14 mouse cellular contexts compared by ENCODE assay signal in genomic region chr2:132643161-132643560, GRCm38 (mm10). TPM values are rescaled to one million over a fixed set of nuclear protein-coding genes. Genes with fewer than 3 reads are reported as not detected.
DNase-seq lines count a peak whose midpoint lies in the region; ATAC-seq and TF ChIP-seq lines count a peak whose summit lies in the region.
"Had no signal": no experiment of that assay in that cellular context is flagged by ENCODE, and none has a peak within 500 bp of the region (broad histone marks: within the 10 kb centered on the region; RNA-seq: fewer than 3 reads in every experiment).

No protein-coding gene starts in this region.

- no peaks in the 10 kb centered on the region for H3K36me3 ChIP-seq in G1E (replicated peaks)
- H3K36me3 ChIP-seq in hindbrain, postnatal 0 days (ENCODE audit: insufficient read depth, low read length) = no peaks in the 10 kb centered on the region
- H3K36me3 ChIP-seq in hindbrain, embryonic 14.5 days (replicated peaks; ENCODE audit: control insufficient read depth, insufficient read depth) = no peaks in the 10 kb centered on the region
- H3K36me3 ChIP-seq: embryonic facial prominence, embryonic 15.5 days; hindbrain, embryonic 12.5 days; neural tube, embryonic 12.5 days had no signal

- TF ChIP-seq CTCF in G1E (IDR thresholded peaks at IDR 0.05; ENCODE audit: low read depth, low read length) = no peak
- TF ChIP-seq CTCF in hindbrain, postnatal 0 days (IDR thresholded peaks at IDR 0.05; ENCODE audit: low read depth) = no peak

- peak; percentile 15; the same call in 1 of the 2 replicates for ATAC-seq in G1E (ENCODE audit: extremely low read depth, insufficient number of reproducible peaks, low FRiP score, poor library complexity, severe bottlenecking)
- ATAC-seq in hindbrain, postnatal 0 days = no peak
- ATAC-seq in hindbrain, embryonic 14.5 days (ENCODE audit: low FRiP score) = no peak

- H3K4me1 ChIP-seq in G1E (ENCODE audit: insufficient read depth, low read depth, low read length) = peaks cover 4% of the 10 kb centered on the region; the same call in 1 of the 2 replicates
- no peaks in the 10 kb centered on the region for H3K4me1 ChIP-seq in hindbrain, postnatal 0 days (ENCODE audit: insufficient read depth, low read length)
- H3K4me1 ChIP-seq in hindbrain, embryonic 14.5 days (replicated peaks; ENCODE audit: control insufficient read depth, insufficient read depth, low read length) = no peaks in the 10 kb centered on the region
- H3K4me1 ChIP-seq: embryonic facial prominence, embryonic 15.5 days; hindbrain, embryonic 12.5 days; neural tube, embryonic 12.5 days had no signal

- no peak overlapping the region for H3K4me2 ChIP-seq in hindbrain, postnatal 0 days (ENCODE audit: low read depth, low read length)
- H3K4me2 ChIP-seq in hindbrain, embryonic 14.5 days (replicated peaks) = no peak overlapping the region
- H3K4me2 ChIP-seq: embryonic facial prominence, embryonic 15.5 days; hindbrain, embryonic 12.5 days; neural tube, embryonic 12.5 days had no signal

- no peak overlapping the region for H3K9ac ChIP-seq in hindbrain, postnatal 0 days (replicated peaks; ENCODE audit: low read length)
- no peak overlapping the region for H3K9ac ChIP-seq in hindbrain, embryonic 14.5 days
- H3K9ac ChIP-seq: embryonic facial prominence, embryonic 15.5 days; hindbrain, embryonic 12.5 days; neural tube, embryonic 12.5 days had no signal

- peaks cover 17% of the 10 kb centered on the region; the same call in 1 of the 2 replicates for H3K27me3 ChIP-seq in G1E (ENCODE audit: insufficient read depth, low read length)
- no peaks in the 10 kb centered on the region for H3K27me3 ChIP-seq in hindbrain, postnatal 0 days (ENCODE audit: insufficient read depth, low read length)
- H3K27me3 ChIP-seq in hindbrain, embryonic 14.5 days (ENCODE audit: control insufficient read depth, insufficient read depth, low read length) = no peaks in the 10 kb centered on the region
- H3K27me3 ChIP-seq: embryonic facial prominence, embryonic 15.5 days; hindbrain, embryonic 12.5 days; neural tube, embryonic 12.5 days had no signal

- 86% methylated on average over 4 of the region's 4 CpGs for WGBS in hindbrain, postnatal 0 days
- WGBS in hindbrain, embryonic 14.5 days = 82% methylated on average over 4 of the region's 4 CpGs

- DNase-seq in A20 (ENCODE audit: low read depth, low spot score) (peak; percentile 37), G1E (ENCODE audit: low spot score) (no peak)
- DNase-seq in lung, postnatal 36 days = peak; percentile 56
- peak; percentile 11 to 38 for DNase-seq in spleen, adult 18-20 months
- DNase-seq in urinary bladder, adult 2 months (ENCODE audit: low spot score) = no peak
- no peak for DNase-seq in hindbrain, postnatal 0 days (ENCODE audit: low spot score)
- no peak for DNase-seq in hindbrain, embryonic 14.5 days (ENCODE audit: low spot score)
- no peak for DNase-seq in frontal cortex, adult 2 months (ENCODE audit: extremely low spot score in 1 of 2, low spot score in 1 of 2)
- DNase-seq: cerebellum, postnatal 36 days; liver had no signal

- no peaks in the 10 kb centered on the region for H3K9me3 ChIP-seq in G1E (replicated peaks)
- H3K9me3 ChIP-seq in hindbrain, postnatal 0 days (ENCODE audit: low read length) = no peaks in the 10 kb centered on the region
- H3K9me3 ChIP-seq in hindbrain, embryonic 14.5 days (ENCODE audit: control insufficient read depth, low read length) = no peaks in the 10 kb centered on the region
- H3K9me3 ChIP-seq: embryonic facial prominence, embryonic 15.5 days; hindbrain, embryonic 12.5 days; neural tube, embryonic 12.5 days had no signal

- no peak overlapping the region for H3K4me3 ChIP-seq in G1E (ENCODE audit: low read depth, low read length)
- no peak overlapping the region for H3K4me3 ChIP-seq in hindbrain, postnatal 0 days (ENCODE audit: low read length)
- H3K4me3 ChIP-seq in hindbrain, embryonic 14.5 days (replicated peaks; ENCODE audit: low read length) = no peak overlapping the region
- H3K4me3 ChIP-seq: embryonic facial prominence, embryonic 15.5 days; hindbrain, embryonic 12.5 days; neural tube, embryonic 12.5 days had no signal

- H3K27ac ChIP-seq in hindbrain, postnatal 0 days = no peak overlapping the region
- no peak overlapping the region for H3K27ac ChIP-seq in hindbrain, embryonic 14.5 days
- H3K27ac ChIP-seq: embryonic facial prominence, embryonic 15.5 days; hindbrain, embryonic 12.5 days; kidney, postnatal 0 days; neural tube, embryonic 12.5 days had no signal

RNA-seq across cellular contexts. Expression of gene Shld1, which starts 43.6 kb away (rescaled TPM):
- total RNA-seq in G1E (2014; fragmentation: Nextera tagmentation) = 4.9 and 5.2 TPM in 2 replicates
- 15.0 and 19.6 TPM in 2 replicates for total RNA-seq in G1E (2017)
- 1.2 and 2.7 TPM in 2 replicates for polyA plus RNA-seq in G1E (2012)
- 14.2 and 14.4 TPM in 2 replicates for polyA plus RNA-seq in urinary bladder, adult 2 months (2012; rRNA removed)
- total RNA-seq in hindbrain, postnatal 0 days (2014; rRNA removed) = 11.9 and 17.8 TPM in 2 replicates
- polyA plus RNA-seq in hindbrain, postnatal 0 days (2015; fragmentation: Nextera tagmentation; extraction: Ambion mirVana) = 16.7 and 18.4 TPM in 2 replicates
- polyA plus RNA-seq in hindbrain, embryonic 14.5 days (2014; fragmentation: Nextera tagmentation; extraction: Ambion mirVana) = 21.9 and 23.3 TPM in 2 replicates
- 20.7 and 21.4 TPM in 2 replicates for polyA plus RNA-seq in frontal cortex, adult 2 months (2012; rRNA removed)

RNA-seq across cellular contexts. Expression of gene Gpcpd1, which starts 55.6 kb away (rescaled TPM):
- total RNA-seq in G1E (2014; fragmentation: Nextera tagmentation) (111 and 154 TPM in 2 replicates), G1E (2017) (37.4 and 47.9 TPM in 2 replicates)
- polyA plus RNA-seq in G1E (2012) = 14.6 and 21.7 TPM in 2 replicates
- 24.2 and 25.6 TPM in 2 replicates for polyA plus RNA-seq in urinary bladder, adult 2 months (2012; rRNA removed)
- 43.9 and 46.9 TPM in 2 replicates for total RNA-seq in hindbrain, postnatal 0 days (2014; rRNA removed)
- 84.0 and 91.9 TPM in 2 replicates for polyA plus RNA-seq in hindbrain, postnatal 0 days (2015; fragmentation: Nextera tagmentation; extraction: Ambion mirVana)
- polyA plus RNA-seq in hindbrain, embryonic 14.5 days (2014; fragmentation: Nextera tagmentation; extraction: Ambion mirVana) = 76.5 and 102 TPM in 2 replicates
- polyA plus RNA-seq in frontal cortex, adult 2 months (2012; rRNA removed) = 89.0 and 90.7 TPM in 2 replicates

Comparison
In these comparisons a context has a peak if more than half of its experiments do, and no peak if none do; other contexts are left out.
1. DNase-seq: peak in A20 (single experiment), lung, postnatal 36 days (single experiment) and spleen, adult 18-20 months (2 of 2); none in G1E (single experiment), urinary bladder, adult 2 months (single experiment), hindbrain, postnatal 0 days (single experiment), hindbrain, embryonic 14.5 days (single experiment) and frontal cortex, adult 2 months (0 of 2).